ENCODE assay signal across 27 mouse cellular contexts in the genomic region with DNA sequence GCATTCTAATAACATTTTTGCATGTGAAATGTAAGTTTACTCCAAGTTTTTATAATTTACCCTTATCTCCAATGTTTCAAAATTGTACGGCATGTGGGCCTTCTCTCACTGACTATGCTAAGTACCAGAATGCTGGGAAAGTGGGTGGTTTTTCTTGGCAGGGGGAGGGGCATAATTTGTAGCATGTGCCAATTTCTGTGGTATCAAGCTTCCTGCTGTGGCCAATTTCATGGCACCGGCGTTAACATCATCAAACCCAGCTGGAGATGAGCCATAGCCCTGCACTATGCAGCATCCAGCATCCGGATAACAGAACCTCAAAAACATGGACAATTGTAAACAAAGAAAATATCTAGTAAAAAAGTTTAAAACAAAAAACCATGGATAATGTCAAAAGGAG. TPM values are rescaled to one million over a fixed set of nuclear protein-coding genes. Genes with fewer than 3 reads are reported as not detected.
DNase-seq lines count a peak whose midpoint lies in the region; ATAC-seq lines count a peak whose summit lies in the region.
"Had no signal": no experiment of that assay in that cellular context is flagged by ENCODE, and none has a peak within 500 bp of the region (broad histone marks: within the 10 kb centered on the region; RNA-seq: fewer than 3 reads in every experiment).

No protein-coding gene starts in this region.

- intact Hi-C loops in gastrocnemius, postnatal 14 days (cut with DNase I; ENCODE audit: low total_unique reads) = no loop called here

- 57% methylated on average over 4 of the region's 4 CpGs for WGBS in neural tube, embryonic 13.5 days

- no peak overlapping the region for H3K4me2 ChIP-seq in neural tube, embryonic 13.5 days
- H3K4me2 ChIP-seq: embryonic facial prominence, embryonic 13.5 days; forebrain, embryonic 13.5 days; heart, embryonic 11.5 days; hindbrain, embryonic 14.5 days had no signal

- no peak overlapping the region for H3K9ac ChIP-seq in neural tube, embryonic 13.5 days
- H3K9ac ChIP-seq: embryonic facial prominence, embryonic 13.5 days; forebrain, embryonic 13.5 days; forebrain, postnatal 0 days; hindbrain, embryonic 14.5 days had no signal

- 0 out of 2 replicates have a peak, but pooled peaks cover 4% of the 10 kb centered on the region for H3K4me1 ChIP-seq in neural tube, embryonic 13.5 days (replicated peaks)
- H3K4me1 ChIP-seq: forebrain, embryonic 13.5 days had no signal

- H3K4me3 ChIP-seq in neural tube, embryonic 13.5 days = no peak overlapping the region
- H3K4me3 ChIP-seq: embryonic facial prominence, embryonic 13.5 days; forebrain, embryonic 10.5 days; forebrain, embryonic 13.5 days; gastrocnemius, adult 2 months had no signal

- no peak for ATAC-seq in neural tube, embryonic 13.5 days (ENCODE audit: low read depth)
- ATAC-seq in common myeloid progenitor, adult 5-6 weeks (replicated peaks; ENCODE audit: low read depth, poor library complexity, severe bottlenecking) = peak; percentile 93
- peak; percentile 92 for ATAC-seq in granulocyte monocyte progenitor cell, adult 5-6 weeks (replicated peaks; ENCODE audit: poor library complexity, severe bottlenecking)
- peak; percentile 87 for ATAC-seq in megakaryocyte progenitor cell, adult 5-6 weeks (replicated peaks; ENCODE audit: poor library complexity)
- ATAC-seq: activated CD4-positive, CD25-positive, alpha-beta regulatory T cell, adult 4 months; forebrain, embryonic 13.5 days; forebrain, postnatal 0 days; hindbrain, postnatal 0 days; inflammation-experienced regulatory T-cells, adult 6 months; intestine, embryonic 16.5 days had no signal

- H3K36me3 ChIP-seq in neural tube, embryonic 13.5 days = peaks cover 58% of the 10 kb centered on the region

- H3K27ac ChIP-seq in neural tube, embryonic 13.5 days (replicated peaks) = 0 out of 2 replicates have a peak overlapping the region, but pooled peaks have one; percentile 23
- H3K27ac ChIP-seq: embryonic facial prominence, embryonic 13.5 days; forebrain, embryonic 10.5 days; forebrain, embryonic 13.5 days; gastrocnemius, adult 2 months; hindbrain, embryonic 14.5 days; hindbrain, postnatal 0 days had no signal

- H3K9me3 ChIP-seq in neural tube, embryonic 13.5 days = no peaks in the 10 kb centered on the region
- H3K9me3 ChIP-seq: embryonic facial prominence, embryonic 13.5 days; forebrain, embryonic 10.5 days; forebrain, embryonic 13.5 days had no signal

- DNase-seq in neural tube, embryonic 10.5 days (ENCODE audit: extremely low spot score, low spot score) = no peak
- no peak for DNase-seq in gastrocnemius, postnatal 14 days
- DNase-seq in kidney, adult 8-10 months = no peak
- DNase-seq in cerebellum, adult 18-20 months = no peak
- DNase-seq: adrenal gland, adult 8-10 months; adrenal gland, postnatal 25 days; cerebellum, adult 11-12 months; cerebellum, adult 9-10 months; cerebellum, postnatal 14 days; embryo, embryonic 11 days; forebrain, postnatal 0 days; gastrocnemius, adult 2 months; gastrocnemius, postnatal 25 days; heart, postnatal 36 days had no signal

- no peaks in the 10 kb centered on the region for H3K27me3 ChIP-seq in neural tube, embryonic 13.5 days
- H3K27me3 ChIP-seq: embryonic facial prominence, embryonic 13.5 days; forebrain, embryonic 13.5 days had no signal

RNA-seq across cellular contexts. Expression of a gene that starts 9.8 kb away (rescaled TPM):
- 17.1 and 17.2 TPM in 2 replicates for polyA plus RNA-seq in neural tube, embryonic 13.5 days (2015; fragmentation: Nextera tagmentation; extraction: Ambion mirVana)
- 16.2 and 17.6 TPM in 2 replicates for total RNA-seq in common myeloid progenitor, adult 5-6 weeks (2017)
- total RNA-seq in granulocyte monocyte progenitor cell, adult 5-6 weeks (2014; fragmentation: Nextera tagmentation) = 17.2 and 22.5 TPM in 2 replicates
- total RNA-seq in granulocyte monocyte progenitor cell, adult 5-6 weeks (2017) = 12.3 and 17.9 TPM in 2 replicates
- 16.1 and 19.3 TPM in 2 replicates for total RNA-seq in megakaryocyte progenitor cell, adult 5-6 weeks (2015)
- total RNA-seq in megakaryocyte progenitor cell, adult 5-6 weeks (2017) = 14.0 and 15.5 TPM in 2 replicates
- total RNA-seq in gastrocnemius, postnatal 14 days (2021) = 1 to 10 TPM; 8.5 to 9.2 TPM

RNA-seq across cellular contexts. Expression of a gene that starts 53.9 kb away (rescaled TPM):
- 55.9 and 58.7 TPM in 2 replicates for polyA plus RNA-seq in neural tube, embryonic 13.5 days (2015; fragmentation: Nextera tagmentation; extraction: Ambion mirVana)
- 30.0 and 40.9 TPM in 2 replicates for total RNA-seq in common myeloid progenitor, adult 5-6 weeks (2017)
- total RNA-seq in granulocyte monocyte progenitor cell, adult 5-6 weeks (2014; fragmentation: Nextera tagmentation) = 30.9 and 37.6 TPM in 2 replicates
- total RNA-seq in granulocyte monocyte progenitor cell, adult 5-6 weeks (2017) = 58.0 and 60.1 TPM in 2 replicates
- 37.5 and 50.6 TPM in 2 replicates for total RNA-seq in megakaryocyte progenitor cell, adult 5-6 weeks (2015)
- total RNA-seq in megakaryocyte progenitor cell, adult 5-6 weeks (2017) = 43.6 and 57.2 TPM in 2 replicates
- 10 to 100 TPM; 30.2 to 36.2 TPM for total RNA-seq in gastrocnemius, postnatal 14 days (2021)

RNA-seq across cellular contexts. Expression of a gene that starts 54.3 kb away (rescaled TPM):
- polyA plus RNA-seq in neural tube, embryonic 13.5 days (2015; fragmentation: Nextera tagmentation; extraction: Ambion mirVana) = 80.6 and 88.7 TPM in 2 replicates
- 30.1 and 44.8 TPM in 2 replicates for total RNA-seq in common myeloid progenitor, adult 5-6 weeks (2017)
- 40.4 and 49.9 TPM in 2 replicates for total RNA-seq in granulocyte monocyte progenitor cell, adult 5-6 weeks (2014; fragmentation: Nextera tagmentation)
- total RNA-seq in granulocyte monocyte progenitor cell, adult 5-6 weeks (2017) = 32.4 and 35.7 TPM in 2 replicates
- 36.7 and 37.1 TPM in 2 replicates for total RNA-seq in megakaryocyte progenitor cell, adult 5-6 weeks (2015)
- 43.5 and 71.5 TPM in 2 replicates for total RNA-seq in megakaryocyte progenitor cell, adult 5-6 weeks (2017)
- 10 to 100 TPM; 25.7 to 26.9 TPM for total RNA-seq in gastrocnemius, postnatal 14 days (2021)

RNA-seq across cellular contexts. Expression of a gene that starts 58.4 kb away (rescaled TPM):
- 43.8 and 47.9 TPM in 2 replicates for polyA plus RNA-seq in neural tube, embryonic 13.5 days (2015; fragmentation: Nextera tagmentation; extraction: Ambion mirVana)
- total RNA-seq in common myeloid progenitor, adult 5-6 weeks (2017) = 28.7 and 48.2 TPM in 2 replicates
- total RNA-seq in granulocyte monocyte progenitor cell, adult 5-6 weeks (2014; fragmentation: Nextera tagmentation) = 29.4 and 44.3 TPM in 2 replicates
- 32.9 and 35.2 TPM in 2 replicates for total RNA-seq in granulocyte monocyte progenitor cell, adult 5-6 weeks (2017)
- 14.8 and 15.1 TPM in 2 replicates for total RNA-seq in megakaryocyte progenitor cell, adult 5-6 weeks (2015)
- total RNA-seq in megakaryocyte progenitor cell, adult 5-6 weeks (2017) = 39.7 and 46.6 TPM in 2 replicates
- 10 to 100 TPM; 23.2 to 27.5 TPM for total RNA-seq in gastrocnemius, postnatal 14 days (2021)
